Mouse (Mus musculus): Measurements from ENCODE around the gene Cdc45. TPM values are rescaled to one million over a fixed set of nuclear protein-coding genes. Genes with fewer than 3 reads are reported as not detected.

The Cdc45 gene
- polyA plus RNA-seq, 1 experiment from 2014 or later: 83.1 TPM

GRCm38 (mm10) chr16:18836073-18836467, 24.3 kb upstream of the Cdc45 start:
- Histone ChIP-seq H3K4me3 (ENCODE audit: low read depth, low read length) (peak overlapping the region; percentile 88), H3K27ac (replicated peaks; ENCODE audit: low read depth, low read length) (no peak overlapping the region), H3K4me2 (ENCODE audit: low read depth, low read length) (peak overlapping the region; percentile 61), H3K9me3 (replicated peaks; ENCODE audit: control insufficient read depth, low read length) (no peaks in the 10 kb centered on the region), H3K36me3 (replicated peaks; ENCODE audit: control insufficient read depth, insufficient read depth, low read depth, low read length) (no peaks in the 10 kb centered on the region; the same call in 1 of the 2 replicates), H3K4me1 (ENCODE audit: control insufficient read depth, insufficient read depth, low read length) (no peaks in the 10 kb centered on the region), H3K27me3 (ENCODE audit: control insufficient read depth, insufficient read depth, low read length) (no peaks in the 10 kb centered on the region), H3K9ac (replicated peaks; ENCODE audit: low read length) (no peak overlapping the region; the same call in 1 of the 2 replicates)
- ATAC-seq (replicated peaks; ENCODE audit: insufficient number of reproducible peaks, low FRiP score, low TSS enrichment, low read depth): no peak
- 24% methylated on average over 3 of the region's 3 CpGs for WGBS
- DNase-seq (ENCODE audit: low spot score): no peak

- WGBS: 75% methylated on average over 2 of the region's 2 CpGs
- ATAC-seq (replicated peaks; ENCODE audit: insufficient number of reproducible peaks, low FRiP score, low TSS enrichment, low read depth): no peak
- Histone ChIP-seq H3K4me1 (ENCODE audit: control insufficient read depth, insufficient read depth, low read length) (no peaks in the 10 kb centered on the region), H3K4me2 (ENCODE audit: low read depth, low read length) (no peak overlapping the region), H3K27ac (replicated peaks; ENCODE audit: low read depth, low read length) (no peak overlapping the region), H3K27me3 (ENCODE audit: control insufficient read depth, insufficient read depth, low read length) (no peaks in the 10 kb centered on the region), H3K36me3 (replicated peaks; ENCODE audit: control insufficient read depth, insufficient read depth, low read depth, low read length) (no peaks in the 10 kb centered on the region; the same call in 1 of the 2 replicates), H3K9me3 (replicated peaks; ENCODE audit: control insufficient read depth, low read length) (no peaks in the 10 kb centered on the region), H3K4me3 (ENCODE audit: low read depth, low read length) (no peak overlapping the region), H3K9ac (replicated peaks; ENCODE audit: low read length) (no peak overlapping the region)
- no peak for DNase-seq (ENCODE audit: low spot score)
Observed at GRCm38 (mm10) chr16:18833486-18833885, 21.7 kb upstream of the Cdc45 start.

GRCm38 (mm10) chr16:18829102-18829501, 17.3 kb upstream of the Cdc45 start:
- ATAC-seq (replicated peaks; ENCODE audit: insufficient number of reproducible peaks, low FRiP score, low TSS enrichment, low read depth): no peak
- Histone ChIP-seq H3K27me3 (ENCODE audit: control insufficient read depth, insufficient read depth, low read length) (no peaks in the 10 kb centered on the region), H3K4me3 (ENCODE audit: low read depth, low read length) (no peak overlapping the region), H3K27ac (replicated peaks; ENCODE audit: low read depth, low read length) (no peak overlapping the region), H3K4me1 (ENCODE audit: control insufficient read depth, insufficient read depth, low read length) (no peaks in the 10 kb centered on the region), H3K4me2 (ENCODE audit: low read depth, low read length) (no peak overlapping the region), H3K36me3 (replicated peaks; ENCODE audit: control insufficient read depth, insufficient read depth, low read depth, low read length) (peaks cover 6% of the 10 kb centered on the region), H3K9ac (replicated peaks; ENCODE audit: low read length) (no peak overlapping the region), H3K9me3 (replicated peaks; ENCODE audit: control insufficient read depth, low read length) (no peaks in the 10 kb centered on the region)
- DNase-seq (ENCODE audit: low spot score): no peak
- WGBS: 90% methylated on average over 6 of the region's 6 CpGs

- Histone ChIP-seq H3K36me3 (replicated peaks; ENCODE audit: control insufficient read depth, insufficient read depth, low read depth, low read length) (peaks cover 6% of the 10 kb centered on the region), H3K4me3 (ENCODE audit: low read depth, low read length) (no peak overlapping the region), H3K9ac (replicated peaks; ENCODE audit: low read length) (no peak overlapping the region), H3K4me2 (ENCODE audit: low read depth, low read length) (no peak overlapping the region), H3K27ac (replicated peaks; ENCODE audit: low read depth, low read length) (no peak overlapping the region), H3K9me3 (replicated peaks; ENCODE audit: control insufficient read depth, low read length) (no peaks in the 10 kb centered on the region), H3K4me1 (ENCODE audit: control insufficient read depth, insufficient read depth, low read length) (no peaks in the 10 kb centered on the region), H3K27me3 (ENCODE audit: control insufficient read depth, insufficient read depth, low read length) (no peaks in the 10 kb centered on the region)
- no peak for ATAC-seq (replicated peaks; ENCODE audit: insufficient number of reproducible peaks, low FRiP score, low TSS enrichment, low read depth)
- whole genome bisulfite sequencing: 93% methylated on average over 3 of the region's 3 CpGs
- no peak for DNase-seq (ENCODE audit: low spot score)
Observed at GRCm38 (mm10) chr16:18828630-18829029, 16.8 kb upstream of the Cdc45 start.

- H3K9ac ChIP-seq (replicated peaks; ENCODE audit: low read length): no peak overlapping the region
- H3K4me2 ChIP-seq (ENCODE audit: low read depth, low read length): no peak overlapping the region
- peaks cover 31% of the 10 kb centered on the region for H3K36me3 ChIP-seq (replicated peaks; ENCODE audit: control insufficient read depth, insufficient read depth, low read depth, low read length)
- no peak overlapping the region for H3K27ac ChIP-seq (replicated peaks; ENCODE audit: low read depth, low read length)
- 86% methylated on average over 4 of the region's 4 CpGs for whole genome bisulfite sequencing
- no peak overlapping the region for H3K4me3 ChIP-seq (ENCODE audit: low read depth, low read length)
- DNase-seq (ENCODE audit: low spot score) (no peak), ATAC-seq (replicated peaks; ENCODE audit: insufficient number of reproducible peaks, low FRiP score, low TSS enrichment, low read depth) (no peak)
- no peaks in the 10 kb centered on the region for H3K9me3 ChIP-seq (replicated peaks; ENCODE audit: control insufficient read depth, low read length)
- no peaks in the 10 kb centered on the region for H3K27me3 ChIP-seq (ENCODE audit: control insufficient read depth, insufficient read depth, low read length)
- no peaks in the 10 kb centered on the region for H3K4me1 ChIP-seq (ENCODE audit: control insufficient read depth, insufficient read depth, low read length)
Observed at GRCm38 (mm10) chr16:18822925-18823324, 11.1 kb upstream of the Cdc45 start.

- DNase-seq (ENCODE audit: low spot score): no peak
- Histone ChIP-seq H3K36me3 (replicated peaks; ENCODE audit: control insufficient read depth, insufficient read depth, low read depth, low read length) (peaks cover 31% of the 10 kb centered on the region), H3K27ac (replicated peaks; ENCODE audit: low read depth, low read length) (no peak overlapping the region), H3K4me1 (ENCODE audit: control insufficient read depth, insufficient read depth, low read length) (no peaks in the 10 kb centered on the region), H3K27me3 (ENCODE audit: control insufficient read depth, insufficient read depth, low read length) (no peaks in the 10 kb centered on the region), H3K4me2 (ENCODE audit: low read depth, low read length) (no peak overlapping the region), H3K9ac (replicated peaks; ENCODE audit: low read length) (no peak overlapping the region), H3K4me3 (ENCODE audit: low read depth, low read length) (no peak overlapping the region), H3K9me3 (replicated peaks; ENCODE audit: control insufficient read depth, low read length) (no peaks in the 10 kb centered on the region)
- 87% methylated on average over 1 of the region's 1 CpGs for WGBS
- no peak for ATAC-seq (replicated peaks; ENCODE audit: insufficient number of reproducible peaks, low FRiP score, low TSS enrichment, low read depth)
Observed at GRCm38 (mm10) chr16:18822356-18822755, 10.6 kb upstream of the Cdc45 start.

- Histone ChIP-seq H3K9ac (replicated peaks; ENCODE audit: low read length) (peak overlapping the region; percentile 73), H3K27me3 (ENCODE audit: control insufficient read depth, insufficient read depth, low read length) (no peaks in the 10 kb centered on the region), H3K27ac (replicated peaks; ENCODE audit: low read depth, low read length) (no peak overlapping the region), H3K9me3 (replicated peaks; ENCODE audit: control insufficient read depth, low read length) (no peaks in the 10 kb centered on the region), H3K4me3 (ENCODE audit: low read depth, low read length) (peak overlapping the region; percentile 67), H3K4me2 (ENCODE audit: low read depth, low read length) (peak overlapping the region; percentile 50), H3K36me3 (replicated peaks; ENCODE audit: control insufficient read depth, insufficient read depth, low read depth, low read length) (no peaks in the 10 kb centered on the region), H3K4me1 (ENCODE audit: control insufficient read depth, insufficient read depth, low read length) (no peaks in the 10 kb centered on the region)
- WGBS: 1% methylated on average over 31 of the region's 31 CpGs
- ATAC-seq (replicated peaks; ENCODE audit: insufficient number of reproducible peaks, low FRiP score, low TSS enrichment, low read depth): peak; percentile 25; the same call in 1 of the 2 replicates
- no peak for DNase-seq (ENCODE audit: low spot score)
Observed at GRCm38 (mm10) chr16:18812385-18812910, 661 bp upstream of the Cdc45 start.

- H3K4me2 ChIP-seq (ENCODE audit: low read depth, low read length): peak overlapping the region; percentile 81
- 9% methylated on average over 5 of the region's 5 CpGs for WGBS
- H3K27ac ChIP-seq (replicated peaks; ENCODE audit: low read depth, low read length): no peak overlapping the region
- no peak; the same call in 1 of the 2 replicates for ATAC-seq (replicated peaks; ENCODE audit: insufficient number of reproducible peaks, low FRiP score, low TSS enrichment, low read depth)
- DNase-seq (ENCODE audit: low spot score): no peak
- peak overlapping the region; percentile 67 for H3K4me3 ChIP-seq (ENCODE audit: low read depth, low read length)
- H3K27me3 ChIP-seq (ENCODE audit: control insufficient read depth, insufficient read depth, low read length): no peaks in the 10 kb centered on the region
- no peaks in the 10 kb centered on the region for H3K4me1 ChIP-seq (ENCODE audit: control insufficient read depth, insufficient read depth, low read length)
- peak overlapping the region; percentile 68 for H3K9ac ChIP-seq (replicated peaks; ENCODE audit: low read length)
- no peaks in the 10 kb centered on the region for H3K9me3 ChIP-seq (replicated peaks; ENCODE audit: control insufficient read depth, low read length)
- H3K36me3 ChIP-seq (replicated peaks; ENCODE audit: control insufficient read depth, insufficient read depth, low read depth, low read length): no peaks in the 10 kb centered on the region; the same call in 1 of the 2 replicates
Observed at GRCm38 (mm10) chr16:18811032-18811431, 755 bp downstream of the Cdc45 start.
